Mouse (Mus musculus) c-Kit-positive CD71-positive TER-119-positive erythroid progenitor cells, embryonic 14.5 days (primary cell): Measurements from ENCODE around the gene Zfp931.
A peak's percentile ranks its signal among the peaks of the same experiment; 100 is the strongest.
"Not testable (repeated sequence)": the region's sequence is repeated elsewhere in the genome, so short reads cannot be mapped to it uniquely, and the experiment has no call there.

Experiments used
- DNase-seq: peaks from one replicate; pipeline ENCODE4 v3.0.0-alpha.2; 2013; ENCODE audit warnings: low spot score

Zfp931 gene

DNA sequence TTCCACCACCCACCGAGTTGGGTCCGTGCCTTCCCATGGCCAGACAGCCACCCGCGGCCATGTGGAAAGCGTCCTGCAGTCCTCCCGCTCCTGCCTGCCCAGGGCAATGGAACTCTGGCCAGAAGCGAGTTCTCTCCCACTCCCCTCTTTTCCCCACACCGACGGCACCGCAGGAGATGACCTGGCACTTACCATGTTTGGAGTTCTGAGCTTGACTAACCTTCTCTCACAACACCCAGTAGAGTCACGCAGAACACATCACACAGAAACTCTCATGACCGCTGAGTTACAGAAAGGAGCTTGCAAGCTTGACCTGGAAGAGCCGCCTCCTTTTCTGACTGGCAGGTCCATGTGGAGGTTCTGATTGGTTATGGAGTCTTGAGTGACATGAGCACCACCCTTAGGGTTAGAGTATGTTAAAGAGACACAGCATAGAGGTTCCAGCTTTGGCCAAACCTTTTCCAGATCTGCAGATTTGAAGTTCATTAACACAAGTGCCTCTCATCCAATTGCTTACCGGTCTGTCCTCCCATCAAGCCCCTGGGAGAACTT is at the start of gene Zfp931:
TSS of gene Zfp931 (minus strand) at position 311 of the 552 bp plus-strand sequence.
- not testable (repeated sequence) for DNase-seq

DNA sequence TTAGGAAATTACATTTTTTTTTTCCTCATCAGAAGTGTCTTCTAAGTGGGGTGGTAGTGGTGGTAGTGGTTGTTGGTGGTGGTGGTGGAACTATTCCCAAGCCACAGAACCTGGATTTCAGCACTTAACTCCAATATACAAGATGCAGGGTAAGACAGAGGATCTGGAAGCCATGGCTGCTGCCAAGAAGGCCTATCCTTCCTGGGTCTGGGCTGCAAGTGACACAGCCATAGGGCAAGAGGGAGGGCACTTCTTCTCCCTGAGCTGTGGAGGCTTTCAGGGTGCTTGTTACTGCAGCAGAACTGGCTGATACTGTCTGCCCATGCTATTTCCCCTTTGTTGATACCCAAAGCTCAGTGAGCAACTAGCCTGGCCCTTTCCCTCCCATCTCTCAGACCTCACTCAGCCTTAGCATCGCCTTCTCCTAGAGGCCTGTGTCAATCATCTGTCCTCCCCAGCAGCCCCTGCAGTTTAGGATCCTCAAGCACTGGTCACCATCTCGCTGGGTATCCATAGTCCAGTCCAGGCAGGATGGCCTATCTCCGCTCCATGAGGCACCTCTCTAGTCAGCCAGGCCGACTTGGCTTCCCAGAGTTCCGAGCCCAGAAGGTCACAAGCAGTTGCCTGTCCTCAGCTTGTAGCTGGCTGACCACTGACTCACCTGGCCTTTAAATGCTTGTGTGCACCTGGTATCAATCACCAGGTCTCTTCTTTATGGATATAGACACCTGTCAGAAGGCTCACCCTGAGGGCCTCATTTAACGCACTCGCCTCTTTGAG is 48.0 kb upstream of the Zfp931 start:
- DNase-seq, result no peak

DNA sequence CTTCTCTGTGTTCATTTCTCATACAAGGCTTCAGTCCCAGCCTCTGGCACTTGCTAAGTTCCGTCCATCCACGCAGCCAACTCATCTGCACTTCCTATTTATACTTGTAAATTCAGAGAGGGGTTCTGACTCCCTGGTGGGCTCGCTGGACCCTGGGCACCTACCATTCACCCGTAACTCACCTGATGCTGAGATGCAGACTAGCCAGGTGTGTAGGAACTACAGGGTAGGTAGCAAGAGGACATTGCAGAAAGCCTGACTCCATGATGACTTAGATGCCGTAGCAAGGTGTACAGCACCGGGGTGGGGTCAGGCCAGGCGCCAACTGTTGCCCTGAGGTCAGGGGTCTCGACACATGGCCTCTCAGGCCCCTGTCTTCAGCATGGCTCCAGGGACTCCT is 47.2 kb upstream of the Zfp931 start:
- no peak for DNase-seq

DNA sequence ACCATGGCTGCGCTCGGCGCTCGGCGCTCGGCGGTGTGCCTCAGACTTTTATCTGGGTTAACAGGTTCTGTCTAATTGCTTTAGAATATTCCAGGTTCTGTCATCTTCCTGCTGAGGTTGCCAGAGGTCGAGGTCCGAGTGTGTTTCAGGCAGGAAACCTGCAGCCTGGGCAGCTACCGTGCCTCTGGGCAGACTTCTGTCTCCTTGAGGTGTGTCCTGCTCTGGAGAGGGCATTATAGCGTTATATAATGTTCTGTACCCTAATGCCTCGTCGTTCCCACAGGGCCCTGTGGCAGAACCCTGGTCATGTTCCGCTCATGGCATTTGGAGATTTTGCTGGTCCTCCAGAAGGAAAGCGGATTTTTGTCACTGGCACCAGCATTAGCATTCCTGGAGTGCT is 45.2 kb upstream of the Zfp931 start:
- no peak for DNase-seq

DNA sequence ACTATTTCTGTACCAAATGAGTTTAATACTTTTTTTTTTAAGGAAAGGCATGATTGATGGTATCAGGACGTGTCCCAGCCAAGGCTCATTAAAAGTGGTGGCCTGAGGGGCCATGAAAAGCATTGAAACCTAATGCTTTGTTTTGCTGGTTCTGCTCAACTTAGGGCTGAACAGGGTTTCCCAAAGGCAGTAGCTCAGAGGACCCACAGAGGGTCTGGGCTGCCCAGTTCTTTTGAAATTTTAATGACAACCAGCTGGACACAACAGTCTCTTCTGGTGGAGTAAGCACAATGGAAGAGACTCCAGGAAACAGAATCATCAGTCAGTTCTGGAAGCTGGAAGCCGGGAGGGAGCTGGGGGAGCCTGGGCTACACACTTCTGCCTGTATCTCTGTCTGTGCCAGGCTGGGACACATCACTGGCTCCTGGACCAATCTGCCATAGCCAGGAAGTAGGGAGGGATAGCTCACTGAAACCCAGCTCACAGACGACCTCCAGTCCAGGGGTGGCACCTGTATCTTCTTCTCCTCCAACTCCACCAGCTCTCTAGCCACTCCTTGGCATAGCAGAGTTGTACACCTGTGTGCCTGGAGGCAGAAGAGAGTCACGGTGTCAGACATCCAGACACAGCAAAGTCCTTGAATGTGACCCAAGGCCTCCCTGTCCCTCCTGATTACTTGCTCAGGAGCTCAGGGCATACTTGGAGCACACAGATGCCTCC is 43.8 kb upstream of the Zfp931 start:
- no peak for DNase-seq

DNA sequence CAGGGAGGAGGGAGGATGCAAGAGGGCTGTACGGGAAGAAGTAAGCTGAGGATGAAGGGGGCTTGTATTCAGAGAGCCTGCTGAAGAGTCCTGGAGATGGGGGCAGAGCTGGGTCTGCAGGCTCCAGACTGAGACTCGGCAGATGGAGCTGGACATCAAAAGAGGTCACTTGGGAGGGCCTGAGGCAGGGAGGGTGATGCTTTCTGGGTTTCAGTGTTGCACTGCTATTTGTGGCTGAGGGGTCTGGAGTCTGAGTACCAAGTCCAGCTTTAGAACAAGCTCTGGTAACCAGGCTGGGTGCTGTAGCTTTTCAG is 43.1 kb upstream of the Zfp931 start:
- DNase-seq, result no peak

DNA sequence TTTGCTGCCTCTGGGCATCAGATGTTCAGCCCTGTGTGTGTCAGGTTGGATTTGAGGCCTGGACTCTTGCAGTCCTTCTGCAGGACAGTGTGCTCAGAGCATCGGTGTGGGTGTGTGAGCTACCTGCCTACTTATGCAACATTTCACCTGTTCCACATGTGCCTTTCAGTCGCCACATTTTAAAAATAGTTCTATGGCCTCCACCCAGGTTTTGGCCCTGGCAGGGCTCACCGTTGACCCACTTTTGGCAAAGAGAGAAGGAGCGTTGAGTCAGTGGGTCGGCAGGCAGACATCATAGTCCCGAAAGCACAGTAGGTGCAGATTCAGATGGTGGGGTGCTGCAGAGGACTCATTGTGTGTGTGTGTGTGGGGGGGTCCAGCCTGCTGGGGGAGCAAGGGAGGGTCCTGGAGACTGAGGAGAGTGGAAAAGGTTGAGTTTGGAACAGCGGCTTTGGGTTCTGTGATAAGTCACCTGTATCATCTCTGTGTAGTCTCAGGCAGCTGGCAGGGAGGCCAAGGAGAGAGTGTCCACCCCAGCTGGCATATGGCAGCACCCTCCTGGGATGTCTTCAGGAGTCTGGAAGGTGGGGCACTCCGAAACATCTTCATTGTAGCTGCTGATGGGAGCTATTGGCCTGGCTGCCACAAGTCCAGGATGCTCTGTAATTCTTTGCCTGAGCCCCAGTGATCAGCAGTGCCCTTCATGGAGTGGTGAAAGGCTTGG is 42.5 kb upstream of the Zfp931 start:
- DNase-seq, result no peak

DNA sequence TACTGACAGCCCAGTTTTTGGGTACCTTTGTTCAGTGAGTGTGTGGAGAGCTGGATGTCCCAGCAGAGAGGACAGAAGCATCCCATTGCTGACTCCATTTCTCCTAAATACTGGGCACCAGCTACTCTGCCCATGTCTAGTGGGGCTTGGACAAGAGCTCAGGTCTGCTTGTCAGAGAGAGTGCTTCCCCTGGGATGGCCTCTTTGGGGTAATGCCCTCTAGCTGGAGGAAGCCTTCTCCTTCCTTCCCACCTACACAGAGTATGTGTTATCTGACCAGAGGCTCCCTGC is 42.0 kb upstream of the Zfp931 start:
- DNase-seq, result no peak

DNA sequence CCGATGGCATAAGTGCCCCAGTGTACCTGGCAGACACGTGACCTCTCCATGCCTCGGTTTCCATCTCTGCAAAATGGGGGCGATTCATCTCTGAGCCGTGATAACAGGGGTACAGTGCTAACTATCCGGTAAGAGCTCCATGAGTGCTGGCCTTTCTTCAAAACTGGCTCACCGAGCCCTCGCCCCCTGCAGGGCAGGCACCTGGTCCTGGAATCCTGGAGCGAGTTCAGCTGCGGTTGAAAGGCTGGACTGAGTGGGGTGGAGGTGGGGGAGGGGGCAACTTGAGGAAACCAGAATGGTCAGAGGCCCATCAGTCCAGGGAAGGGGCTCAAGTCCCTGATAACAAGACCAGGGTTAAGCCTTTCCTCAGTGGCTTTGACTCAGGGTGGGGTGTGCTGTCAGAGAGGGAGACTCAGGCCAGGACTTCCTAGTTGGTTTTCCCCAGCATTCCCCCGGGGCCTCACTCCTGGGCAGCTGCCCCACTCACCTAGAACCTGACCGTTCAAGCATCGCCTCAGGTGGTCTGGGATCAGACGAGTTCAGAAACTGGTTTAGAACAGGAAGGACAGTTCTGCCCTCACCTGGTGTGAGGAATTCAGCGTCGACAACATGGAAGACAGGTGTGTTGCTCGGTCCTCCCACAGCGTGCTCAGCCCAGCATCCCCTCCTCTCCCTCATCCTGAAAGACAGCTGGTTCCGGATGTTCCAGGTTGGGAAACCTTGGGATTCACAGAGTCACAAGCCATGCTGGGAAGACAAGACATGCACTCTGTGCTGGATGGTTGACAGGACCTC is 41.5 kb upstream of the Zfp931 start:
- DNase-seq, result no peak

DNA sequence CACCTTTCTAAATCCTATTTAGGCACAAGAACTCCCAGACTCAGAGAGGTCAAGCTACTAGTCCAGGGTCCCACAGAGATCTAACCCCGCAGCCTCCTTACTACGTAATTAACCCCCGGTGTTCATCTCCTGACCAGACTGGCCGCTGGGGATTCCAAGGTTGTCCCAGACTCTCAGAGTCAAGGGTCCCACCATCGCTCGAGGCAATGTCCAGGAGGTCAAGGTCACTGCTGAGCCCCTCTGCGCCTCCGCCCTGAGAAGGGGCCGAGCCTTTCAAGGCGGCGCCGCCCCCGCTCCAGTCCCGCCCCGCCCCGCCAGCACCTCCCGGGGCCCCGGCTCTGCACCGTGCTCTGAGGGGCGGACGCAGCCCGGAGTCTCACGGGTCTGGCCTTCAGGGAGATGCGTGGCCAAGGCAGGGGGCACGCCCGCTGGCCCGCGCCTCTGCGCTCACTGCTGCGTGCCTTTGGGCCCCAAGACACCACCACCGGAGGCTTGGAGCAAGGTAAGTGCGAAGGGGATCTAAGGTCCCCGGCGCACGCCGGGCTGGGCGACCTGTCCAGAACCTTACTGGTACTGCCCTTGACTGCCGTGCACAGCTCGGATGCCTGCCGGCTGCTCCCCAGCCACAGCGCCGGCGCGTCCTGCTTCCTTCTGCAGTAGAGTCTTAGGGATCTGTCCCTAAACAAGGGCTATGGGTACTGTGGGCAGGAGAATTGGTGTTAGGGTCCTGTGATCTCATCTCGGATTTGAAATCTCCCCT is 40.7 kb upstream of the Zfp931 start, which contains the start of gene Phactr3:
TSS of gene Phactr3 (plus strand) at position 175 of the 760 bp plus-strand sequence.
- no peak for DNase-seq

DNA sequence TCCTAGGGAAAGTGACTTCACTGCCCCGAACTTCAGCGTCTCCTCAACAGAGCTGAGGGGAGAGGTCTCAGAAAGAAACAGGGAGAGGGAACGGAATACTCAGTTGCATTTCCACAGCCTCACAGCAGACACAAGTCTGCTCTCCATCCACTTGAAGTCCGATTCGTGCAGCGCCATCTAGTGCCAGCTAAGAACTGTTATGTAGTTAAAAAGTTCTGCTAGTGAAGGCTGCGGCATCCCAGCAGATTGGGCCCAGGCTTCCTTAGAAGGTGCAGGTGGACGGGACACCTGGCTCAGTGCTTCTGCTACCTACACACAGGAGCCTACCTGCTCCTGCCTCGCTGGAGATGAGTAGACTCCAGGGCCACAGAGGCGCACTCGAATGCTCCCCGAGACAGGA is 39.7 kb upstream of the Zfp931 start:
- peak; percentile 12 for DNase-seq

DNA sequence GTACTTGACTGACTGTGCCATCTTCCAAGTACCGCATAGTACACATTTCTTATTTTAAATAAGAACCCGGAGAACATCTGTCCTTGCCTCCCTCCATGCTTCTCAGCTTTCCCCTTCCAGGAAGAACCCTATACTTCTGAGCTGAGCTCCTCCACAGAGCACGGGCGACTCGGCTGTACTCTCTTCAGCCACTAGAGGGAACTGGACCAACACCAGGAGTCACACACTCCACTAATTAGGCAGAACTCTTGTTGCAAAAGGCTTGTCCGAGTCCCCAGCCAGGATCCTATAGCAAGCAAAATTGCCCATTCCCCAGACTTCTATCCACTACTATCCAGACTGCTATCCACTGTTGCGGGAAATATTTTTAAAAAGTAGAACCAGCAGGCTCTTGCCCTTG is 23.7 kb upstream of the Zfp931 start:
- no peak for DNase-seq

DNA sequence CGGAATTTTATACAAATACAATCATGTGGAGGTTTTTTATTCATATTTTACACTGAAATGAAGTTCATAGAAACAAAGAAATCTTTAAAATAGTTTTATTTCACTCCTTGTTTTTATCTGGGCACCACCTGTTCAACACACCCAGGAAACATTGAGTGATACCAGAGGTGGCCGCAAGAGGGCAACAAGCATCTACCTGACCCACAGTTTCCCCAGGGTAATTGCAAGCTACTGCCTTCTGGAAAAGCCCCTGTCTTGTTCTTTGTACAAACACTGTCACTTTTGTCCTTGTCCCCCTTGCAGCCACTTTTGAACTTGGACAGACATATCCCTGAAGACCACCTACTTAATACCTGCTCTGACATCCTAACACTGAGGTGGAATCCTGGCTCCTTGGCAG is 19.7 kb upstream of the Zfp931 start:
- peak; percentile 29 for DNase-seq

DNA sequence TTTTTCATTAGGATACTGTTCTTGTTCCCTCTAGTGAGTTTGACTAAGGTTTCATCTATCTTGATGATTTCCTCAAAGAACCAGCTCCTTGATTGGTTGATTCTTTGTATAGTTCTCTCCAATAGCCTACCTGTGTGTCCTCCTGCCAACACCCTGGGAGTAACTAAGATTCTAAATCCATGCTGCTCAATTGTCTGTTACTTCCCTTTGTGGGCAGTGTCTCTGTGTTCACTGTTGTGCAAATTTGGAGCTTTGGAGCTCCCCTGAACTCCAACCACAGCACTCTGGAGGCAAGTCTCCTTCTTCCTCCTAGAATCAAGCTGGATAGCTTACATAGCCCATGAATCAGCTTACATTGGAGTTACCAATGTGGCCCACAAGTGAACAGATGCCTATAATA is 11.3 kb upstream of the Zfp931 start:
- no peak for DNase-seq

DNA sequence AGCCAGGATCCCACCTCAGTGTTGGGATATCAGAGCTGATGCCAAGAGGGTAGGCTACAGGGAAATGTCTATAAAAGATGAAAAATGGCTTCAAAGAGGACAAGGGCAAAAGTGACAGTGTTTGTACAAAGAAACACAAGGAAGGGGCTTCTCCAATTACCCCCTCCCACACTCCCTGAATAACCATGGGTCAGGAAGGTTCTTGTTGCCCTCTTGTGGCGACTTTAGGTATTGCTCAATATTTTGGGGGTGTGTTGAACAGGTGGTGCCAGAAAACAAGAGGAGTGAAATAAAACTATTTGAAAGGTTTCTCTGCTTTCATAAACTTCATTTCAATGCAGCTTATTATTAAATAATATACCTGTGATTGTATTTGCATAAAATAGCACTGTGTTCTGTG is 20.1 kb downstream of the Zfp931 start:
- DNase-seq, result peak; percentile 56

DNA sequence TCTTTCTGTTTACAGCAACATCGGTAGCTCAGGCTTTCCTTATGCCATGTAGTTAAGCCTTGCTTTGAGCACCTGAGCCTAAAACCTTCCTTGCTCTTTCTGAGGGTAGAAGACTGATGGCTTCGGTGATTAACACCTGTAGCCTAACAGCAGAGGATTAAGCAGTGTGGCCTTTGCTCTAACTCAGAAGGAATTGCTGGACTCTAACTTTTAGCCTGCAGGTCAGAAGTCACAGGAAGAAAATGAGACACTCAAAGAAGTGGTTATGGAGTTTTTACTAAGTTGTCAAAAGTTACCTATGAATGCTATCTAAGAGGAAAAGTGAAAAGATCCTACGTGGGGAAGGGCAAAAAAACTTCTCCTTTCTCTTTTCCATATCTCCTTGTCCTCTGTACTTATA is 50.7 kb downstream of the Zfp931 start:
- DNase-seq, result not testable (repeated sequence)

DNA sequence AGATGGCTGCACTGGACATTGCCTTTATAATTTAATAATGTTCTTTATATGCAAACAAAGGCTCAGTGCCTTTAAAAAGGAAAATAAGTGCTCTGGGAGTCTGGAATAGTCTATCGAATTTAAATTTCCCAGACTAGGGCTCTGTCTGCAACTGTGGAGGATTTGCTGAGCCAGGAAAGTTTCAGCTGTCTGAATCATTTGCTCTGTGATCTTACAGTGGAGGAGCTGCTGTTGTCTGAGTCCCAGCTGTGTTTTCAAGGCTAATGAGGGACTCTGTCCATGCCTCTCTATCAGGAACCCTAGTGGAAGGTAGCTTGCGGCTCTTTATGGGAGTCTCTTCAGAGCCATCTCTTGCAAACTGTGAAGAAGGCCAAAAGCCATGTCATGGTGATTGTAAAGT is 54.4 kb downstream of the Zfp931 start:
- DNase-seq, result not testable (repeated sequence)

DNA sequence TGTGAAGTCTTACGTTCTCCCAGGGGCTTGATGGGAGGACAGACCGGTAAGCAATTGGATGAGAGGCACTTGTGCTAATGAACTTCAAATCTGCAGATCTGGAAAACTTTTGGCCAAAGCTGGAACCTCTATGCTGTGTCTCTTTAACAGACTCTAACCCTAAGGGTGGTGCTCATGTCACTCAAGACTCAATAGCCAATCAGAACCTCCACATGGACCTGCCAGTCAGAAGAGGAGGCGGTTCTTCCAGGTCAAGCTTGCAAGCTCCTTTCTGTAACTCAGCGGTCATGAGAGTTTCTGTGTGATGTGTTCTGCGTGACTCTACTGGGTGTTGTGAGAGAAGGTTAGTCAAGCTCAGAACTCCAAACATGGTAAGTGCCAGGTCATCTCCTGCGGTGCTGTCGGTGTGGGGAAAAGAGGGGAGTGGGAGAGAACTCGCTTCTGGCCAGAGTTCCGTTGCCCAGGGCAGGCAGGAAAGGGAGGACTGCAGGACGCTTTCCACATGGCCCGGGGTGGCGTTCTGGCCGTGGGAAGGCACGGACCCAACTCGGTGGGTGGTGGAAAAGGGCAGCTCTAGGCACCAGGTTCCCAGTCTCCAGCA is 55.2 kb downstream of the Zfp931 start, which contains the start of gene Zfp971:
TSS of gene Zfp971 (plus strand) at position 274 of the 601 bp plus-strand sequence.
- peak; percentile 23 for DNase-seq

DNA sequence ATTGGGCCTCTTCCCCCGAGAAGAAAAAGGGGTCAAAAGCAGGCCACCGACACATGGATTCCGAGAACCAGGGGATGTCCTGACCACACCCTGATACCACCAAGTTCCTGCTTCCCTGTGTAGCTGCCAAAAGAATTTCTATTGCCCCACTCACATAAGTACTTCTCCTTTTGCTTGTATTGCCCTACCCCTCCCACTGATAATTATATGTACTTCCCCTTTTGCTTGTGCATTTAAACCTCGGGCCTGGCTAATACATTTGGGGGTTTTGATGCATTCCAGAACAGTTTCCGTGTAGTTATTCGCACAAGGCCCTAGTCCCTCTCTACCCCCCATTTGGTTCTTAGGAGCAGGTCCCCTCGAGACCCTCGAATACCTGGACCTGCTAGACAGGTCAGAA is 57.5 kb downstream of the Zfp931 start:
- DNase-seq, result not testable (repeated sequence)

DNA sequence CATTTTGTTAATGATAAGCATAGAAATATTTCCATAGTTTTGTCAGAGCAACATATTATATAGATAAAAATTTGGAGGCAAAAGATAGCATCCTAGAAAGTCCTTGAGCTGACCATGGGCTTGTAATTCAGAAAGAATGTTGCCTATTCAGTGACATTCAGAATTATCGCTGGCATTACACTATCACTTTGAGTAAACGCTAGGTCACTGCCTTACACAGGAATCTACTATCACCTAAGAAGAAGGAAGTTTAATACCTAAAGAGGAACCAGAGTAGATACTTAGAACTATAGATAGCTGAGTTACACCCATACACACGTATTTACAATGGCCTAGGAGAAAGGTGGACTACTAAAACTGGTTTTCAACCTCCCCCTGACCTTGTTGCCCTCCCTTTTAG is 58.8 kb downstream of the Zfp931 start:
- DNase-seq, result not testable (repeated sequence)
